Mouse (Mus musculus) cerebellum, adult 2 months (tissue): ENCODE results near the gene Prr12. TPM values are rescaled to one million over a fixed set of nuclear protein-coding genes. Genes with fewer than 3 reads are reported as not detected.
"Not testable (repeated sequence)": the region's sequence is repeated elsewhere in the genome, so short reads cannot be mapped to it uniquely, and the experiment has no call there.

Experiments
- DNase-seq, 2 experiments: peaks; one replicate each; pipeline ENCODE4 v3.0.0; 2021
- H3K27ac ChIP-seq: fragments of 200-500 bp; 2 replicates; pipeline ENCODE4 v1.5.1; 2012; ENCODE audit warnings: low read length, control low read depth, inconsistent platforms; ENCODE audit not compliant: insufficient read depth
- H3K27me3 ChIP-seq: fragments of 200-500 bp; 2 replicates; pipeline ENCODE4 v1.6.1; 2012; ENCODE audit warnings: inconsistent platforms, mild to moderate bottlenecking, low read length, moderate library complexity; ENCODE audit not compliant: control insufficient read depth, insufficient read depth
- H3K4me1 ChIP-seq: fragments of 200-500 bp; 2 replicates; pipeline ENCODE4 v1.6.1; 2011; ENCODE audit warnings: low read length; ENCODE audit not compliant: control insufficient read depth, insufficient read depth
- H3K4me3 ChIP-seq: fragments of 200-500 bp; replicated peaks from 2 replicates; pipeline ENCODE3; 2011; ENCODE audit warnings: mild to moderate bottlenecking, low read depth, low read length, control low read depth; ENCODE audit not compliant: insufficient read depth
- CTCF ChIP-seq: fragments of 200-500 bp; IDR thresholded peaks from 2 replicates; pipeline ENCODE4 v1.5.1; 2011; ENCODE audit warnings: low read depth, mild to moderate bottlenecking, control low read depth, low read length, moderate library complexity, borderline replicate concordance; ENCODE audit not compliant: insufficient read depth
- POLR2A ChIP-seq: fragments of 200-500 bp; IDR thresholded peaks from 2 replicates; pipeline ENCODE4 v1.6.1; 2011; ENCODE audit warnings: low read length, control low read depth, borderline replicate concordance; ENCODE audit not compliant: insufficient read depth
- WGBS: fragments of 180-500 bp; shearing (Covaris S2); methylation state at CpG from one replicate; pipeline ENCODE4 v1.1.7; 2018; 5-methylcytosine and 5-hydroxymethylcytosine counted together
- polyA plus RNA-seq: library from polyadenylated mRNA; depleted of rRNA; stranded (reverse); fragments of >200 nt; gene quantifications from 2 replicates; pipeline ENCODE4 v1.2.3, GENCODE M21; 2012; rRNA removed

The Prr12 gene
- 22.6 and 23.3 TPM in 2 replicates for polyA plus RNA-seq

DNA sequence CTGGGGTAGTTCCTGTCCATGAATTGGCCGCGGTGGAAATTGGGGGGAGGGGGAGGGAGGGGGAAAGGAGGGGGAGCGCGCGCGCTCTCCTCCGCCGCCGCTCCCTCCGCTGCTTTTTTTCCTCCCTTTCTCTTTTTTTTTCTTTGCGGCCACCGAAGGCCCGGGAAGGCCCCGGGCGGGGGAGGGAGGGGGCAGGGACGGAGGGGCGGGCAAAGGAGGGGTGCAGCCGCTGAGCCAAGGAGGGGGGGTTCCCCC lies at the start of gene Prr12:
Prr12 (minus strand) TSS at position 20 of the 255 bp plus-strand sequence.
- H3K4me3 ChIP-seq, result peak within 1 kb of the TSS; percentile 70
- WGBS, result 0% methylated on average over 4 of the region's 18 CpGs
- TF ChIP-seq CTCF, result no peak
- TF ChIP-seq POLR2A, result no peak

DNA sequence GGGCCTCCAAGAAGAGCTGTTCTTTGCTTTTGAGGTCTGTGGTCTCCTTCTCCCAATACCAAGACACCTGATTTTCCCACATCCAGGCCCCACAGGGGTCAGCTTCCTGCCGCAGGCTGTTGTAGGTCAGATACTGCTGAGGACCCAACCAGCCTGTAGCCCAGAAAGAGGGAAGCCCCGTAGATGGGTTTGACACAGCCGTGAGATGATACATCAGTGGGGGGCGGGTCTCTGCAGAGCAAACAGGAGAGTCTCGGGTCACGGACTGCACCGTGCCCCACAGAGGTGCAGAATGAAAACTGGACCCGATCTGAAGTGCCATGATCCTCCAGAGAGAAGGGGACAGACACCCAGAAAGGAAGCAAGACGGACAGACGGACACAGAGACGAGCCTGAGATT lies 49.8 kb upstream of the Prr12 start:
- WGBS, result 86% methylated on average over 11 of the region's 11 CpGs
- peaks cover 3% of the 10 kb centered on the region; the same call in 1 of the 2 replicates for H3K4me1 ChIP-seq
- TF ChIP-seq POLR2A (no peak), CTCF (no peak)
- H3K27me3 ChIP-seq, result no peaks in the 10 kb centered on the region
- no peak overlapping the region for H3K27ac ChIP-seq
- H3K4me3 ChIP-seq, result no peak overlapping the region
- DNase-seq, result no peak

More for the DNA sequence above, at the start of gene Prr12:
- no peaks in the 10 kb centered on the region for H3K27me3 ChIP-seq
- H3K4me1 ChIP-seq, result peaks cover 9% of the 10 kb centered on the region
- no peak for DNase-seq
- H3K27ac ChIP-seq, result peak within 1 kb of the TSS; percentile 98

DNA sequence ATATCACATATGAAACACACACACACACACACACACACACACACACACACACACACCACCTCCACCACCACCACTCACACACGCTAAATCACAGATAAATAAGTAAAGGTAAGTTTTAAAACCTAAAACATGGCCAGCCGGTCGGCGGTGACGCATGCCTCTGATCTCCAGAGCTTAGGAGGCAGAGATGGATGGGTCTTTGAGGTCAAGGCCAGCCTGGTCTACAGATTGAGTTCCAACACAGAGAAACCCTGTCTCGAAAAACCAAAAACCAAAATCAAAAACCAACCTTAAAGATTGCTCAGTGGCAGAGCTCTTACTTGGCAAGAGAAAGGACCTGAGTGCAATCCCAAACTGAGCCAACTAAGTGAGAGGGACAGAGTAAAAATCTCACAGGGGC lies 47.4 kb upstream of the Prr12 start:
- H3K4me3 ChIP-seq, result no peak overlapping the region
- WGBS, result 91% methylated on average over 6 of the region's 6 CpGs
- H3K27ac ChIP-seq, result no peak overlapping the region
- peaks cover 3% of the 10 kb centered on the region; the same call in 1 of the 2 replicates for H3K4me1 ChIP-seq
- DNase-seq, result no peak
- no peak for TF ChIP-seq POLR2A
- H3K27me3 ChIP-seq, result no peaks in the 10 kb centered on the region

DNA sequence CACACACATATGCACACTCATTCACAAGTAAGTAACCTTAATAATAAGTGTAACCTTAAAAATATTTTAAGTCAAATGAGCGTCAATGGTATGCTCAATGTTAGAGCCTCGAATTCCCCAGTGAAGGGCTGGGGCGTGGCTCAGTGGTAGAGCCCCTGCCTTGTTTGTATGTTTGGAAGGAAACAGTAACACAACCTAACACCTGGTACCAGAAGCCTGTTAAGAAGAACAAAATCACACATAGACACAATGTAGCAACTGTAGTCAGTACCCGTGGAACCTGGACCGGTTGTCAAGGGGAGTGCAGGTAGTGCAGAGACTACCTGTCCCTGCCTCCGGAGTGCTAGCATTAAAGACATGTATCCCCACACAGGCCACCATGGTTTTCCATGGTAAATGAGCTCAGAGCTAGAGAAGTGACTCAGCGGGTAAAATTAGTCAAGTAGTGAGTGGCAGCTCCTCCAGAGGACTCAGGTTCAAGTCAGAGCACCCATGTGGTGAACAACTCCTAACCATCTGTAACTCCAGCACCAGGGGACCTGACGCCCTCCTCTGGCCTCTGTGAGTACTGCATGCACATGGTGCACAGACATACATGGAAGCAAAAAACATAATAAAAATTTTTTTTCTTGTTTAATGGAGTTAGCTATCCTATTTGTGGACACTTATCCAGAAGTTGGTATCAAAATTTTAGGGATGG lies 46.0 kb upstream of the Prr12 start:
- no peak for DNase-seq
- Histone ChIP-seq H3K27me3 (no peaks in the 10 kb centered on the region), H3K27ac (no peak overlapping the region), H3K4me3 (no peak overlapping the region), H3K4me1 (peaks cover 3% of the 10 kb centered on the region; the same call in 1 of the 2 replicates)
- WGBS, result 88% methylated on average over 8 of the region's 8 CpGs
- no peak for TF ChIP-seq POLR2A
- TF ChIP-seq CTCF, result no peak

DNA sequence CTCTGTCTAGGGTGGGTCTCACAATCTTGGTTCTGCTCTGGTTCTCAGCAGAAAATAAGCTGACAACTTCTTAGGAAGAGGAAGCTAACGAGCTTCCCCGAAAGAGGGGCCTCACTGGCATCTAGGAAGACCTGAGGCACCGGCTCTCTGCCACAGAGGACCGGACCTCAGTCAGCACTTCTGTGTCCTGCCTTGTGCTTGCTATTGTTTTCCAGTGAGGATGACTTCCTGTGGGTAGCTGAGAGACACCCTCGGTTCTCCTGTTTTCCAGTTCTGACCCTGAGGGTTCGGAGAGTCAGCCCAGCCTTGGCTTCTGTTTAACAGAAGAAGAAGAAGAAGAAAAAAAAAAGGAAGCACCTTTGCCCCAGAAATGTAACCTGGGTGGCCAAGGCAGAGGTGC lies 44.8 kb upstream of the Prr12 start:
- WGBS, result 73% methylated on average over 6 of the region's 6 CpGs
- no peak overlapping the region for H3K27ac ChIP-seq

DNA sequence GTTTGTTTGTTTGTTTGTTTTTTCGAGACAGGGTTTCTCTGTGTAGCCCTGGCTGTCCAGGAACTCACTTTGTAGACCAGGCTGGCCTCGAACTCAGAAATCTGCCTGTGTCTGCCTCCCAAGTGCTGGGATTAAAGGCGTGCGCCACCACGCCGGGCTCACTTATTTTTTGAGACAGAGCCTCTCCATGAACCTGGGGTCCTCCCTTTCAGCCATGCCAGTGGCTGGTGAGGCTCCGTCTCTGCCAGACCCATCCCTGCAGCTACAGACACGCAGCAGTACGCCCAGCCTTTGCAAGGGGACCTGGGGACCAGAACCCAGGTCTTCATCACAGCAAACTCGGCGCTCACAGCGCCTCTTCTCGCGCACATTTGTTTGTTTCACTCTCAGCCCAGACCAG lies 43.3 kb upstream of the Prr12 start:
- not testable (repeated sequence) for H3K27ac ChIP-seq, H3K4me1 ChIP-seq, DNase-seq, H3K27me3 ChIP-seq, H3K4me3 ChIP-seq
- 94% methylated on average over 14 of the region's 14 CpGs for WGBS

More for the DNA sequence above, 44.8 kb upstream of the Prr12 start:
- no peak overlapping the region for H3K4me3 ChIP-seq
- H3K4me1 ChIP-seq, result no peaks in the 10 kb centered on the region
- H3K27me3 ChIP-seq, result no peaks in the 10 kb centered on the region
- DNase-seq, result no peak
- TF ChIP-seq CTCF (no peak), POLR2A (no peak)

DNA sequence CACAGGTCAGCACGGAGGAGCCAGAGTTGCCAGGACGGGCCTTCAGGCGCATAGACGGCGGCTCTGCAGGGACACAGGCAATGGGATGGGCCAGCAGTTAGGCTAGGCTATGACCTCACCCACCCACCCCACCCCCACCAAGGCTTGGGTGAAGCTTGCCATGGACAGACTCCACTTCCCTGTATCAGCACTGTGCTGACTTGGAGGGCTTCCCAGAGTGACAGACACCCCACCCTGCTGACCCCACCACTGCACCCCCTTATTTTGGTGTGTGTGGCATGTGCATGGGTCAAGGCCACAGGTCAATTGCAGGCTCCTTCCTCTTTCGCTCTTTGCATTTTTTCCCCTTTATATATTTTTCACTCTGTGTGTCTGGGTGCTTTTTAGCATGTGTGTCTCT lies 42.7 kb upstream of the Prr12 start:
- Histone ChIP-seq H3K27me3 (no peaks in the 10 kb centered on the region; the same call in 1 of the 2 replicates), H3K27ac (no peak overlapping the region), H3K4me3 (no peak overlapping the region), H3K4me1 (no peaks in the 10 kb centered on the region)
- WGBS, result 78% methylated on average over 6 of the region's 6 CpGs
- TF ChIP-seq CTCF (no peak), POLR2A (no peak)
- DNase-seq, result no peak

DNA sequence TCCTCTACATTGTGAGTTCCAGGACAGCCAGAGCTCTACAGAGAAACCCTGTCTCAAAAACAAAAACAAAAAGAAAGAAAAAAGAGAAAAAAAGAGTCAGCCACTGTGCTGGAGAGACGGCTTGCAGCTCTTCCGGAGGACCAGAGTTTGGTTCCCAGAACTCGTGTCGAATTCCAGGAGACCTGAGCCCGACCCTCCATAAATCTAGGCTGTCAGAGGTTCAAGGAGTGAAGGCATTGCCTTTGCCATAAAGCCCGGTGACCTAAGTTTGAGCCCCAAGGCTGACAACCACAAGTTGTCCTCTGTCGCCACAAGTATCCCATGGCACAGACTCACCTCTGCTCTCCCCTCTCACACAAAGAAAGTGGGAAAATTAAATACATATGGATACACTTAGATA lies 41.4 kb upstream of the Prr12 start:
- H3K27ac ChIP-seq, result no peak overlapping the region
- WGBS, result 82% methylated on average over 7 of the region's 7 CpGs
- no peaks in the 10 kb centered on the region; the same call in 1 of the 2 replicates for H3K27me3 ChIP-seq
- TF ChIP-seq CTCF (no peak), POLR2A (no peak)
- H3K4me3 ChIP-seq, result no peak overlapping the region
- no peaks in the 10 kb centered on the region for H3K4me1 ChIP-seq
- no peak for DNase-seq

DNA sequence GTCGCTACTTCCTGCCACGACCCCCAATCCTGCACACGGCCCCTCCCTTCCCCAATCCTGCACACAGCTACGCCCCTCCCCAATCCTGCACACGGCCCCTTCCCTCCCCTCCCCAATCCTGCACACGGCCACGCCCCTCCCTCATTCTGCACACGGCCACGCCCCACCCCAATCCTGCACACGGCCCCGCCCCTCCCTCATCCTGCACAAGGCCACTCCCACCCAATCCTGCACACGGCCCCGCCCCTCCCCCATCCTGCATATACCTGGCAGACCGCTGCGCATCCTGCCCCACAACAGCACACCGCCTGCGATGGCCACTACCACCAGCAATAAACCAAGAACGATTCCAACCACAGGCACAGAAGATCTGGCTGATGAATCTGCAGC lies 40.8 kb upstream of the Prr12 start:
- TF ChIP-seq CTCF (no peak), POLR2A (no peak)
- H3K4me1 ChIP-seq, result no peaks in the 10 kb centered on the region
- no peaks in the 10 kb centered on the region; the same call in 1 of the 2 replicates for H3K27me3 ChIP-seq
- H3K4me3 ChIP-seq, result no peak overlapping the region
- DNase-seq, result no peak
- no peak overlapping the region for H3K27ac ChIP-seq
- WGBS, result 40% methylated on average over 17 of the region's 18 CpGs
